Mouse (Mus musculus) right cerebral cortex, adult 2 months (tissue): ENCODE results near the gene C1ra.
A peak's percentile ranks its signal among the peaks of the same experiment; 100 is the strongest.
"Not testable (repeated sequence)": the region's sequence is repeated elsewhere in the genome, so short reads cannot be mapped to it uniquely, and the experiment has no call there.

Experiments
- DNase-seq, 2 experiments: peaks; one replicate each; pipeline ENCODE4 v3.0.0; 2021 to 2022; ENCODE audit warnings: low spot score in 2 of 2

C1ra gene

DNA sequence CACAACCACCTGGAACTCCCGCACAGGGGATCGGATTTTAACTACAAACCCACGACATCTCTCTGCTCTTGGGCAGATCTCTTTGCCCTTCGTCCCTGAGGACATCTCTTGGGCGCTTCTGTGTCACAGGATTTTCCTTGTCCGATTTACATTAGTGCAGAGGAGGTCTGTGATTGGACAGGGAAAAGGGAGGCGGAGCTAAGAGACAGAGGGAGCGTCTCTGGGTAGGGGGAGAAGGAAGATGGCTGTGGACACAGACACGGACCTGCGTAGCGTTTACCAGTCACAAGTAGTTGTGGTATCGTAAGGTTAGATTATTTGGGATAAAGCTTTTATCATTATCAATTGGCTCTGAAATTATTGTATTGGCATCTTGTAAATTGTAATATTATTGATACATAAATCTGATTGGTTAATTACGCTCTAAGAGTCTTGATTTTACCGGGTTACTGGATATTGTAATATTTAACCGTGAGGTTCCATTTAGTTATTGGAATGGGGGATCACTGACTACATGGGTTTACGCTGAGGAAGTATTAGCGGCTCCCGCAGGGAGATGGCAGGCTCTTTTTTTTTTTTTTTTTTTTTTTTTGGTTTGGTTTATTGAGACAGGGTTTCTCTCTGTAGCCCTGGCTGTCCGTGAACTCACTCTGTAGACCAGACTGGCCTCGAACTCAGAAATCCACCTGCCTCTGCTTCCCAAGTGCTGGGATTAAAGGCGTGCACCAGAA lies 26.6 kb upstream of the C1ra start:
- DNase-seq = no peak

DNA sequence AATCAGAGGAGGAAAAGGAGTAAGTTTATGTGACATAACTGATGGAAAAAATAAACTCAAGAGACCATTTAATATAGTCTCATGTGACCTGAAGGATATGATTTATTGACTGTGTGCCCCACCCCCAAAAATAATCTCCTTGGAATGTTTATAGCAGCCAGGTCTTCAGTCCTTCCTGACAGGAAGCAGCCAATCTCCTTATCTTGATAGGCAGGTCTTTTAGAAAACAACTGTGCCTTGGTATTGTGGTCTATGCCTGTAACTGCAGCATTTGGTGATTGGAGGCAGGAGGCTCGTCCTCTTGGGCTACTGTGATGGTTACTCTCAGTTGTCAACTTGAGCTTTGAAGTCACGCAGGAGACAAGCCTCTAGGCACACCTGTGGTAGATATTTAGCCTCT lies 24.7 kb upstream of the C1ra start:
- no peak for DNase-seq

DNA sequence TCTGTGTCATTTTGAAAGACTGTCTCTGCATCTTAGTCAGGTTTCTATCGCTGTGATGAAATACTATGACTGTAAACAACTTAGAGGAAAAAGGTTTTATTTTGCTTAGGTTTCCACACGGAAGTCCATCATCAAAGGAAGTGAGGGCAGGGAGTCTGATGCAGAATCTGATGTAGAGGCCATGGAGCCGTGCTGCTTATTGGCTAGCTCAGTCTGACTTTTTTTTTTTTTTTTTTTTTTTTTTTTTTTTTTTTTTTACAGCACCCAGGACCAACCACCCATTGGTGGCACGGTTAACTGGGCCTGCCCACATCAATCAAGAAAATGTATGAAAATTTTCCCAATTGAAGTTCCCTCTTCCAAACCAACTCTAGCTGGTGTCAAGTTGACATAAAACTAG lies 23.3 kb upstream of the C1ra start:
- DNase-seq = no peak

DNA sequence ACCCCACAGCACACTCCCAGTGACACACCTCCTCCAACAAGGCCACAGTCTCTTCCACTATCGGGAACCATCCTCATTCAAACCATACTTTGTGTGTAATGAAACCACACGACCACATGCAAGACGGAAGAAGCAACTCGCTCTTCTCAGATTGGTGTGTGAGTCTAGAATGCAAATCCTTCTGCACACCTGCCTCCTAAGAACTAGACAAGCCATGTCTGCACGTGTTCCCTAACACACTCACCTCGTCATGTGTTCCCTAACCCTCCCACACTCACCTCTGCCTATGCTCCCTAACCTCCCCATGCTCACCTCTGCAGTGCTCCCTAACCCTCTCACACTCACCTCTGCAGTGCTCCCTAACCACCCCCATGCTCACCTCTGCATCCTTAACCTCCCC lies 20.8 kb upstream of the C1ra start:
- no peak for DNase-seq

DNA sequence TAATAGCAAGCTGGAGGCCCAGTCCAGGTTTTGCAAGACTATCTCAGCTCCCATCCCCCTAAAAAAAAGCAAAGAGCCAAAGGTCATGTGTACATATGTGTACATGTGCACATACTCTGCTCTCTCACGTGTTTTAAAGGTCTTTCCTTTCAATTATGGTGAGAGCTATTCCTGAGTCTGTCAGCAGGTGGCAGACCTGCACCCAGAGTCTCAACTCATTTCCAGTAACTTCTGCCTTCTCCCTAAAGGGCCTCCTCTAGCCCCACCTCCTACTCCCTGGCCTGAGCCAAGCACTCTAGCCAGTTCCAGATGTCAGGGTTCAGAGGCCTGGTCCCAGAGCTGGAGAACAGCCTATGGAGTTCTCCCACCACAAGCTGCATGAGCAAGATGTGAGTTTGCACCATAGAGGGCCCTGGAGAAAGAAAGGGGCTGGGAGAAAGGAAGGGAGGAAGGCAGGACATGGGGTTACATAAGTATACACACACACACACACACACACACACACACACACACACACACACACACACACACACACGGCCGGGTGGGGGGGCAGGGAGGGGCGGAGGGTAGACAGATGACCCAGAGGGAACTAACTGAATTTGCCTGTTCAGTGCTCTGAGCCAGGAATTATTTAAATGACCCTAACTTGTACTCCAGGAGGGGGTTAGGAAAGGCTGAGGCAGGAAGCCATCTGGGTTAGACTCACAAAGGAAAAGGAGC lies 19.2 kb upstream of the C1ra start, which contains the start of gene C1rl:
C1rl (plus strand) TSS at position 272 of the 720 bp plus-strand sequence.
- DNase-seq = peak; percentile 81 to 85

DNA sequence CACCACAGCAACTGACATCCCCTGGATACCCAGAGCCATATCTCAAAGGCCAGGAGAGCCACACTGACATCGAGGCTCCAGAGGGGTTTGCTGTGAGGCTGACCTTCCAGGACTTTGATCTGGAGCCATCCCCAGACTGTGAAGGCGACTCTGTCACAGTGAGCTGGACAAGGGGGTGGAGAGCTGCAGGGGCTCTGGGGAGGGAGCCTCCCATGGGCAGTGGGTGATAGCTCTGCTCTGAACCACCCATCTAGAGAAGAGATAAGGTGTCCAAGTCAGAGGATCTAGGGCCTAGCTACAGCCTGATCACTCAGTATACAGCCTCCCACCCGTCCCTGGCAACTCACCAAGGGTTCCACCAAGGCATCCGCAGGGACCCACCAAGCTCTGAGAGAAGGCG lies 18.3 kb upstream of the C1ra start:
- no peak for DNase-seq

- DNase-seq = no peak
Measured at GRCm38 (mm10) chr6:124496054-124496453, 16.2 kb upstream of the C1ra start.

- DNase-seq = no peak
Measured at GRCm38 (mm10) chr6:124499914-124500566, 12.2 kb upstream of the C1ra start.

- no peak for DNase-seq
Measured at GRCm38 (mm10) chr6:124501473-124501872, 10.7 kb upstream of the C1ra start.

DNA sequence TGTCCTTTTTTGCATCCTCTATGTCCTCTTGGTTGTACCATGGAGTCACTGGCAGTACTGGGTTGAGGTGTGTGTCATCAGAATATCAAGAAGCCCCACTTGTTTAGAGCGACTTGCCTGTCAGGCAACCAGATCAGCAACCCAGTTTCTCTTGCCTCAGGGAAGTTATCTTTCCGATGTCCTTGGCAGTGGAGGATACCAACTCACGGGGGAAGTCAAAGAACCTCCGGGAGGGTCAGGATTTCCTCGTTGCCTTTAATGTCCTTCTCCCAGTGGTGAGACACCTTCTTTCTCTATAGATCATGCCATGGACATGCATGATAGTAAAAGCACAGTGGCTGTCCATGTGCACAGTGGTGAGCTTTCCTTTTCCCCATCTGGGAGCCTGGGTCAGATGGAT lies 10.2 kb upstream of the C1ra start:
- no peak for DNase-seq

- DNase-seq = no peak
Measured at GRCm38 (mm10) chr6:124505028-124505427, 7.2 kb upstream of the C1ra start.

DNA sequence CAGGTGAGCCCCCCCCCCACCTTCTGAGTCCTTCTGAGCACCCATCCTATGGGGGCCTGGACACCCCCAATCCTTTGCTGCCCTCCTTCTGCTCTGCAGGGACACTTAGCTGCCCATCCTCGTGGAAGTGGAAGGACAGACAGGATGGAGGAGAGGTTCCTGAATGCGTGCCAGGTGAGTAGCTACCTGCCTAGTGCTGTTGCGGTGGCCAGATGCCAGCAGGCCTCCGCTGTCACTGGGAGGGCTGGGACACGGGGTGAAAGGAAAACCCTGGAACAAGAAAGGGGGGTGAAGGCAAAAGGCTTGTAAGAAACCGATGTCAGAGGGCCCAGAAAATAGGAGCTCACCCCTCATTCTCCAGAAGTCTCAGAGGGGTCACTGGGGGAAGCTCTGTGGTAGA lies 5.2 kb upstream of the C1ra start:
- DNase-seq = no peak

GRCm38 (mm10) chr6:124508292-124508691 lies 3.9 kb upstream of the C1ra start:
- DNase-seq = no peak

GRCm38 (mm10) chr6:124509192-124509591 lies 3.0 kb upstream of the C1ra start:
- DNase-seq = not testable (repeated sequence)

DNA sequence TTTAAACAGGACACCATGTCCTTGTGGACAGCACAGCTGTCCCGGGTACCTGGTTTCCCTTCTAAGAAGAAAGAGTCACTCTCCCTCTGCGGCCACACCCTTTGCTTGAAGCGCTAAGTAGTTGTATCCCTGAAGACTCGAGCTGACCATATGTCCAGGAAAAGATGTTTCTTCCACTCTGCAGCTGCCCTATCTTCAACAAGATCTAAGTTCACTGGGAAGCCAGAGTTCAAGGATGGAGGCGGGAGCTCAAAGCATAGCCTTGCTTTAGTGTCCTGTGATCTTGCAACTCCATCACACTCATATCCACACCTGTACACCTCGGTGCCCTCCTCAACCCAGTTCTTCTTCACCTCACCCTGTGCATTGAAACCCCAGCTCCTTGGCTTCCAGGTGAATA lies 269 bp upstream of the C1ra start:
- no peak for DNase-seq

GRCm38 (mm10) chr6:124517733-124518132 lies 5.5 kb downstream of the C1ra start:
- not testable (repeated sequence) for DNase-seq

DNA sequence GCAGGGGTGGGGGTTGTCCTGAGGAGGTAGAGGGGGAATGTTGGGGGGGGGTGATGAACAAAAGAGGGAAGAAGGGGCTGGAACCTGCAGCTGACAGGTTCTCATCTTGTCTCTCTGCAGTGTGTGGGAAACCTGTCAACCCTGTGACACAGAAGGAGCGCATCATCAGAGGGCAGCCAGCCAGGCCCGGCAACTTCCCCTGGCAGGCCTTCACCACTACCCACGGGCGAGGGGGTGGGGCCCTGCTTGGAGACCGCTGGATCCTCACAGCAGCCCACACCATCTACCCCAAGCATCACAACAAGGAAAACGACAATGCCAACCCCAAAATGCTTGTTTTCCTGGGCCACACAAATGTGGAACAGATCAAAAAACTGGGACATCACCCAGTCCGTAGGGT lies 9.9 kb downstream of the C1ra start:
- peak; percentile 39 to 57 for DNase-seq

DNA sequence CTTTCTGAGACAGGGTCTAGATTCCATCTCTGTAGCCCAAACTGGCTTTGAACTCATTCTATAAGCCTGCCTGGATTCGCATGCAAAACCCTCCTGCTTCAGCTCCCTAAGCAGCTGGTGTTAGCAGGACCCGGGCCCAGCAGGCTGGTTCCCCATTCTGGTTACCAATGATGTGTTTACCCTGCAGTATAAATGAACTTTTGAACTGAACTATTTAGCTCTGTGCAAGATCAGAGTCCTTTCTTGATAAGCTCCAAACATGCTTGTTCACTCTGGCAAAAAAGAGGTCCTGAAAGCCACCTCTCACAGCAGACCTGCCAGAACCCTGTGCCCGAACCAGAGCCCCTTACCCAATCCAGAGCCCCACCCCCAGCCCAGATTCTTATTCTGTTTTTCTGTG lies 15.7 kb downstream of the C1ra start:
- no peak for DNase-seq

DNA sequence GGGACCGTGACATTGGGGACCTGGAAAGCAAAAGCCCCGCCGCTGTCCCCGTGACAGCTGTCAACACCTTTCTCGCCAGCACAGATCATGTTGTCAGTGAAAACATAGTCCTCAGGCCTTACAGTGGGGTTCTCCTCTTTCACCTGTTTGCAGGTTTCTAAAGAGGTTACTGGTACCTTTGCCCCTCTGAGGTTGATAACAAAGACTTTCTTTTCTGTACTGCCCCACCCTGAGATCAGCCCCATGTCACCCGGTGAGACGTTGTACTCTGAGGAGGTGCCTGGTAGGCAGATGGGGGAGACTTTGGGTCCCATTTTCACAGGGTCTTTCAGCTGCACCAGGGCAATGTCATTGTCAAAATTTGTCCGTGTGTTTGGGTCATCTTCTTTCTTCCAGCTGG lies 18.9 kb downstream of the C1ra start:
- DNase-seq = no peak

- DNase-seq = not testable (repeated sequence)
Measured at GRCm38 (mm10) chr6:124536125-124536829, 24.1 kb downstream of the C1ra start.

DNA sequence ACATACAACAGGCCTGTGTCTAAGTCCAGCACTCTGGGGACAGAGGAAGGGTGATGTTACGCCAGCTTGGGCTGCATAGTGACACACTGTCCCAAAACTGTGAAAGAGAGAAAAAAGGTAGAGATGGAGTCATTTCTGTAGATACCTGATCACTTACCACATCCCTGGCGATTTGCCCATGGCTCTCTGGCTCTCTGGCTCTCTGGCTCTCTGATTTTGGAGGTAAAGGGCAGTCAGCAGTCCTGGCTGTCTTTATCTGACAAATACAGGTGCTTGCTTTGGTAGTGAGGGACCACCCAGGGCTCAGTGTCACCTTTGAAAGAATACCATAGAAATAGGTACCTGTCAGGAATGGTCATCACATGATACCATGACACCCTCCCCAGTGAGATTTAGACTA lies 29.0 kb downstream of the C1ra start:
- DNase-seq = not testable (repeated sequence)

- peak; percentile 59 to 70 for DNase-seq
Measured at GRCm38 (mm10) chr6:124542284-124542683, 30.1 kb downstream of the C1ra start, which contains the start of gene C1s1. Gene C1s1 (minus strand): TSS chr6:124542359.
